Mouse (Mus musculus) gastrocnemius, adult 18-20 months (tissue): ENCODE data around the gene Glra3. TPM values are rescaled to one million over a fixed set of nuclear protein-coding genes. Genes with fewer than 3 reads are reported as not detected.
A peak's percentile ranks its signal among the peaks of the same experiment; 100 is the strongest.

Experiments
- DNase-seq: peaks from one replicate; pipeline ENCODE4 v3.0.0; 2021; ENCODE audit warnings: low spot score
- long read RNA-seq, 2 experiments: library from polyadenylated mRNA; stranded (forward); transcript quantifications; one replicate each; pipeline ENCODE4 v2.0.0; 2021
- total RNA-seq, 2 experiments: library from RNA; stranded (reverse); gene quantifications; 2 replicates each; pipeline ENCODE4 v1.2.3; 2021

The Glra3 gene
- not detected for total RNA-seq
- long read RNA-seq, experiment 1: 0 reads
- long read RNA-seq, experiment 2, partial matches to known transcripts: 1 of 1 reads
- long read RNA-seq, experiment 2, other reads (novel, unspliced or antisense): 0 of 1 reads

- DNase-seq: no peak
These were observed at the start of gene Glra3 for GRCm38 (mm10) chr8:55939870-55940525. Gene Glra3, plus strand, starts transcription at chr8:55940460.

GRCm38 (mm10) chr8:55906848-55907247, 33.4 kb upstream of the Glra3 start, which contains the start of gene Adam29:
Gene Adam29, minus strand, starts transcription at chr8:55906948.
- no peak for DNase-seq

- no peak for DNase-seq
These were observed 243 bp downstream of the Glra3 start for GRCm38 (mm10) chr8:55940526-55940880.

GRCm38 (mm10) chr8:55964759-55965320, 24.6 kb downstream of the Glra3 start:
- no peak for DNase-seq

- DNase-seq: no peak
These were observed 57.6 kb downstream of the Glra3 start for GRCm38 (mm10) chr8:55997859-55998258.

DNA sequence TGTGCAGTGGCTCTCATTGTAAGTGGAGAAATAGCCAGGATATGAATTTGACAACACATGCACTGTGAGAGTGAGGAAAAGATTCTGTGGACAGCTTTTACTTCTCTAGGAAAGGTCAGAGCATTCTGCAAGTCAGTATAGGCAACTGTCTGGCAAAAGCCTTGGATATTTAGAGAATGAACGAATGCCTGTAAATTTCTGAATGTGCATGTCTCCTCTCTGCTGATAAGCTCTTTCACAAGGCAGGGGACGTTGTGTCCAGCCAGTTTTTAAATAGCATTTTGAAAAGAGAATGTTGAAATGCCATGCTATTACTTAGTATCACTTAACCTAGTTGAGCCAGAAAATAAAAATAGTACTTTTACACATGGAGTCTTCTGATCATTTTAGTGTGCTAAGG, 114.1 kb downstream of the Glra3 start:
- no peak for DNase-seq

- peak; percentile 44 for DNase-seq
These were observed 122.8 kb downstream of the Glra3 start for GRCm38 (mm10) chr8:56063081-56063480.

- DNase-seq: no peak
These were observed 130.4 kb downstream of the Glra3 start for GRCm38 (mm10) chr8:56070486-56071254.

DNA sequence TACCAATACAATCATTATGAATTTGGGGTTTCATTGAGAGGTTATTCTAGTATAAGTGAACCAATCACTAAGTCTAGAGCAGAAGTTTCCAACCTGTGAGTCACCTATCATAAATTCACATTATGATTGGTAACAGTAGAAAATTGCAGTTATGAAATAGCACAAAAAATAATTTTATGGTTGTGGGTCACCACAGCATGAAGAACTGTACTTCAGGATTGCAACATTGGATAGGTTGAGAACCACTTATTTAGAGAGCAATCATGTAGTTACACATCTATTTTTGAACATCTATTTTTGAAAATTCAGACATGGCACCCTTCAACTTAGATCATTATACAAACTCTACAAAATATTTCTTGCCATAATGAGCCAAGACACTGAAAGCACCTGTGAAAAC, 143.4 kb downstream of the Glra3 start:
- no peak for DNase-seq

DNA sequence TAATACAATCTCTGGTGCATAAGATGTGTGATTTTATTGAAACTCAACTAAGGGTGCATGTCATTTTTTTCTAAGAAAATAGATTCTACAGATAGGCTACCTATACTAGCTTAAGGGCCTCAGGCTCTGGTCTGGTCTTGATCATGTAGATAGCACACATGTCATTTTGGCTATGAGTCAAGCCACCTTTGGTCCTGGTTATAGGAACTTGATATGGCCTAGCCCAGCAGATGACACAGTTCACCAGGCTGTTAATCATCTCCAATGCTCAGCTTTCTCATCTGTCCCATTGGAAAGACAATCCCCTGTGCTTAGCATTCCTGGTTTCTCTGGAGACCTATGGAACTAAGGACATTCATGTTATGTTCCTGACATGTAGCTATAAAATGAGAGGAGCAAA, 154.1 kb downstream of the Glra3 start:
- no peak for DNase-seq

DNA sequence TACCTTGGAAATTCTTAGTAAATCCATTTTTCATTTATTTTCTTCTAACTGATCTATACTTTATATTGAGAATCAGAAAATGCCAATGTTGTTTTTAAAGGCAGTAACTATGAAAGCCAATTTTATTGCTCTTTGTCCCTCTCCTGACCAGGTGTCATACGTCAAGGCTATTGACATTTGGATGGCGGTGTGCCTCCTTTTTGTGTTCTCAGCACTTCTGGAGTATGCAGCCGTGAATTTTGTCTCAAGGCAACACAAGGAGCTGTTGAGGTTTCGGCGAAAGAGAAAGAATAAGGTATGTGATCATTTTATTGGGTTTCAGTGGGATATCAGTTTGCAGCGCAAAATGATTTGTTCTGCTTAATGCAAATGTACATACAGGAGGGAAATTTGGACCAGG, 170.0 kb downstream of the Glra3 start:
- no peak for DNase-seq

- no peak for DNase-seq
These were observed 189.1 kb downstream of the Glra3 start for GRCm38 (mm10) chr8:56129357-56129756.

- no peak for DNase-seq
These were observed 210.4 kb downstream of the Glra3 start for GRCm38 (mm10) chr8:56150697-56151096.

- no peak for DNase-seq
These were observed 211.3 kb downstream of the Glra3 start for GRCm38 (mm10) chr8:56151574-56151973.

- DNase-seq: no peak
These were observed 218.7 kb downstream of the Glra3 start for GRCm38 (mm10) chr8:56158966-56159365.

Other genes starting within 250 kb of the Glra3 start
- not detected for gene Adam29, start 33.5 kb upstream of the Glra3 start, total RNA-seq